Mouse (Mus musculus) heart, postnatal 4 days (tissue): ENCODE data around the gene Abhd6. TPM values are rescaled to one million over a fixed set of nuclear protein-coding genes. Genes with fewer than 3 reads are reported as not detected.
"Not testable (repeated sequence)": the region's sequence is repeated elsewhere in the genome, so short reads cannot be mapped to it uniquely, and the experiment has no call there.

Source experiments
- DNase-seq: peaks from one replicate; pipeline ENCODE4 v3.0.0; 2021
- total RNA-seq, 2 experiments: library from RNA; stranded (reverse); gene quantifications; 2 replicates each; pipeline ENCODE4 v1.2.3; 2021

Gene Abhd6
- total RNA-seq, 2 experiments from 2014 or later: 5.1 to 5.8 TPM

DNA sequence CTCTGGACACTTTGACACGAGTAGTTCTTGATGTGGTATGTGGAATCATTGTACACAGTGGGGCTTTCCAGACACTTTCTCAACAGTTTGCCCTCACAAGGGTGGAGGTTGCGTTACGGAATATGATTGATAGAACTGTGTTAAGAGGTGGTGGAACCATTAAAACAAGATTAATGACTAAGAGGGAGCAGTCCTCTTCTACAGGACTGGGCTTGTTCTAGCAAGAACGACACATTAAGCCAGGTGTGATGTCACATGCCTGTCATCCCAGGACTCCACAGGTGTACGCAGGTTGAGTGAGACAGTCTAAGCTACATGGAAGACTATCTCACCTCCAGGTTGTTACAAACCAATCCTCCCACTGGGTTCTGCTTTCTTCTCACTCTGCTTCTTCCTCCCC is 3.3 kb upstream of the Abhd6 start:
- no peak for DNase-seq

DNA sequence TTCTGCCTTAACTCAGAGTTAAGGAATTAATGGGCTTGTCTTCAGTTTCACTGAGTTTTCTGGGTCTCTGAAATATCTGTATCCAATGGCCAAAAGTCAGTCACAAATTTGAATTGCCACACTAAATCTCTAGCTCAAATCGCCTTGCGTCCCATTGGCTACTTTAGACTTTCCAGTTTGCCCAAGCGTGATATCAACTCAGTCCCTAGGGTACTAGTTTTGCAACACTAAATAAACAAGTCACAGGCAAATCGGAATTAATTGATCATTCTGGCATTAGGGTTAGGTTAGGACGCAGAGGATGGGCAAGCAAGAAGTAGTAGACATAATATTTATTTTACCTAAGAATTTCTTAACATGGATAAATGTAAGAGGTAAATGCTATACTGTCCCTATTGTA is 2.5 kb upstream of the Abhd6 start:
- DNase-seq: no peak

DNA sequence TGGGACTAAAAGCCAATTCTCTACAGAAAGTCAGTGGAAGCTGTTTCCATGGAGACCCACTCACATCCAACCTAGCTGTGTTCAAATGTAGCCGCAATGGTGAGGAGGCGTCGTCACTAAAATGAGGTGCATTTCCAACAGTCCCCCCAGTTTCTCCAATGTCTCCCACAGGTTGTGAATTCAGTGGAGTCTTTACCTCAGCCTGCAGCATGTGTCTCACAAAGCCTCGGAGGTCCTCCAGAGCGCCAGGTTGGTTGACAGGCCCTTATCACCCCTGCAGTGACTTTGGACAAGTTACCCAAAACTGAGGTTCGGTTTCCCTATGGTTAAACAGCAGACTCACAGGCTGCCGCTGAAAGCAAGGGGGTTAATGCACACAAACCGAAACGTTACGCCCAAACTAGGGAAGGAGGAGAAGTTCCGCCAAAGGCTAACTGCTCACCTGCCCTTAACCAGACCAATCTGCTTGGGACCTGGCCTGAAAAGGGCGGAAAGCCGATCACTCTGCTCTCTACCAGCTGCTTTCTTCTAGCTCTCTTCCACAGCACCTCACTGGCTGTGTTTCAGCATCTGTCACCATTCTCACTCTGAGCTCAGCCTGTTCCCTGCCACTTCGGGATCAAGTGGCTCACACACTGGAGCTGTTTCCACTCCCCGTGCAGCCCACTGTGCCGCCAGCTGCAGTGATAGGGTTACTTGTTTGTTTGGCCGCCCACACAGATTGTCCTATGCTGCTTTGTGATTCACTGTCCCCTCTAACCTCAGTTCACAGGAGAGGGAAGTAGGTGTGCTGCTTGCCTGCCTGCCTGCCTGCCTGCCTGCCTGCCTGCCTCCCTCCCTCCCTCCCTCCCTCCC is 1.6 kb upstream of the Abhd6 start:
- DNase-seq: no peak

DNA sequence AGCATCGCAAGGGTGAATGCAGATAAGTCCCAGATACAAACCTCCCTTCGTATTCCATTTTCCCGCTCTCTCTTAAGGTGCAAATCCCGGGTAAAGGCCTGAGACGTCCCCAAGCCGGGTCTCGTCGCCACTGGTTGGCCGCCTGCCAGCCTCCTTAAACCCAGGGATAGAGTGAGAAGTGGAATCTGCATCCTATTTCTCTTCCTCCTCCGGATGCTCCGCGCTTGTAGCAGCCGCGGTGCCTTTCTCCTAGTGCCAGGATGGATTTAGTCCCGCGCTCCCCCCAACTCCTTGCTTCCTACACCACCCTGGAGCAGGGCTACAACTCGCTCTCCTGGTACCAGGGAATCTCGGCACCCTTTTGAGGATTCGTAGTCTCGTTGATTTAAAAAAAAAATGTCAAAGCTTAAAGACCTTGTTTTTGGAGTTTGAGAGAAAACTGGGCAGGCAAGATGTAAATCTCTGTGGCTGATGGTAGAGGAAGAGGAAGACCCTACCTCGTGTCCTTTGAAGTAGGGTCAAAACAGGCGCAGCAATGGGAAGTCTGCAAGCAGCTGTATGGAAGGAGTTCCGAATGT is 480 bp downstream of the Abhd6 start:
- peak; percentile 58 for DNase-seq

DNA sequence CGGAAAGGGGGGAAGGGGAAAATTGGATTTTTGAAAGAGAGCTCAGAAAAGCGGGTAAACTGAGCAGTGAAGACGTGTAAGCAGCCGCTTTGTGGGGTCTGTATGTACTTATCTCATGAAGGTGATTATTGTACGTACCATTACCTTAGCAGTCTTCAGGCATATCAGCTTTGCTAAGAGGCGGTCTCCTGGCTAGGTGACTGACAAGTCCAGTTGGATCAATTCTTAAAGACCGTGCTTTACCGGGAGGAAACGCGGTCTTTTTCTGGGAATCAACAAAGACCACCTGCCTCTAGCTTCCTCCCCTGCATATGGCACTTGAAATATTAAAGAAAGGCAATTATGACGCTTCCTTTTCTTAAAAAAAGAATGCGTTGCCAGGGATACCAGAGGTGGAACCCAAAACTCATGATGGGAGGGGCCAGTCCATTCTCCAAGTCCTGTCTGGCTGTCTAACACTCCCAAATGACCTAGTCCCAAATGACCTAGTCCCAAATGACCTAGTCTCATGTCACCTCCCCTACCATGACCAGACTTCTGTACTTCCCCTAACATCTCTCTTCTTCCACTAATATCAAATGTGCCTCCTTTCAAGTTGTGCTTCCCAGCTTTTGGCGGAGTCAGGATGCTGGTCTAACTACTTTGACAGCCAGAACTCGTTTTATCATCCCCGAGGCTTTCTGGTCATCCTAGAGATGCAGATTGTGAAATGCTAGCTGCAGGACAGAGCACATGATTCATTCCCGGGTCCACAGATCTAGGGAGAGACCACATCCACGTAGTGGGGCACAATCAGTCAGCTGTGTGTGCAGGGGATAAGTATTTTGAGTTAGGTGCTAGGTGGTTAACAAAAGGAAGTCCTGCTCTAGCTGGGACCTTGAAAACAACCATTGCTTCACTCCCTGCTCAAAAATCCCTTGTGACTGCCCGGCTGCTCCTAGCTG is 1.3 kb downstream of the Abhd6 start:
- DNase-seq: no peak

DNA sequence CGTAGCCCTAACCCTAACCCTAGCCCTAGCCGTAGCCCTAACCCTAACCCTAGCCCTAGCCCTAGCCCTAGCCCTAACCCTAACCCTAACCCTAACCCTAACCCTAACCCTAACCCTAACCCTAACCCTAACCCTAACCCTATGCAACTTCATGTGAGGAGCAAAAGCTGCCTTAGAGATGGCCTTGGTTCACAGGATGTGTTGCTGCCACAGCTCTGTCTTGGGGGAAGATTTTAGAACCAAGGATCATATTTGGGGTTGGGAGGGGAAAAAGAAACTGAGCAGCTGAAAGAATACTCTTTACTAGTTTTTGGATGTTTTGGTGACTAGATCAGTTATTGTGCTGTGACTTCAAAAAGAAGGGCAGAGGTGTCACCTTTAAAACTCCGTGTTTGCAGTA is 3.4 kb downstream of the Abhd6 start:
- not testable (repeated sequence) for DNase-seq

DNA sequence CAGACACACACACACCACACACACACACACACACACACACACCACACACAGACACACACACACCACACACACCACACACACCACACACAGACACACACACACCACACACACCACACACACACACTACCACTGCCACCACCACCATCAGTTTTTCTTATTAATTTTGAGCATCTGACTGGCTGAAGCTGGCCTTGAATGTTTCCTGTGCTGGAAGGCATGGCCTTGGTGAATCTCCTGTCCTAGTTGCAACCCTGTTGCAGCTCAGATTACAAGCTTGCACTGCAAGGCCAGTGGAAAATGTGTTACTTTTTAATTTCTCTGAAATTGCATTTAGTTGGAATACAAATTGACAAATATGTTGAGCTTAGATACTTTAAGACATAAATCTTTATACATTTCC is 4.4 kb downstream of the Abhd6 start:
- DNase-seq: no peak

DNA sequence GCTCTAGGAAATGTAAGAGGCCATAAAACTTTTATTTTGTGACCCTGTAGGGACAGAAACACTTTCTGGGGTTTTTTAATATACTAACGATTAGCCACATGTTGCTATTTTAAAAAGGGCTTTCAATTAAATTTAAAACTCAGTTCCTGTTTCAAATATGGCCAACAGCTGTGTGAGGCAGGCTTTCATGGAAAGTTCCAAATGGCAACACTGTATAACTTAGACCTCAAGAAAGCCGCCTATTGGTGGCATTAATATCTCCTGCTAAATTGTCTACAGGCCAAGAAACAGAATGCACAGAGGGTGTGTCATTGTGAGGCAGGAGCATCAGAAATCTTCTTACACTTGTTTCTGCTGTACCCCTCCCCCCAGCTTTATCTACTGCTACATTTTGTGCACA is 4.8 kb downstream of the Abhd6 start:
- no peak for DNase-seq

DNA sequence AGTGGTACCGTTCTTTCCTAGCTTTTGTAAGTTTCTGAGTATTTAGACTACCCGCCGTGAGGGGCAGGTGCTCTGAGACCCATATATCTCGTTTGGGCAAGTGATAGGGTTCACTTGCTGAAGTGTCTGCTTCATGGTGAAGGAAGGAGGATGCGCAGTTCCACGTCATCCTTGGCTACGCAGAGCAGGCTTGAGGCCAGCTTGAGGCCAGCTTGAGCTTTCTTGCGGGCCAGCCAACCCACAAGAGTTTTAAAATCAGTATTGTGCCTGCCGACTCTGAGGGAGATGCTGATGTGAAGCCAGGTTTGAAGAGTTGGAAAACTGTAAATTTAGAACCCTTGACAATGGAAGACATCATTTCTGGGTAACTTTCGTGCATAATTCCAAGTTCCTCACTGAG is 5.2 kb downstream of the Abhd6 start:
- no peak for DNase-seq

DNA sequence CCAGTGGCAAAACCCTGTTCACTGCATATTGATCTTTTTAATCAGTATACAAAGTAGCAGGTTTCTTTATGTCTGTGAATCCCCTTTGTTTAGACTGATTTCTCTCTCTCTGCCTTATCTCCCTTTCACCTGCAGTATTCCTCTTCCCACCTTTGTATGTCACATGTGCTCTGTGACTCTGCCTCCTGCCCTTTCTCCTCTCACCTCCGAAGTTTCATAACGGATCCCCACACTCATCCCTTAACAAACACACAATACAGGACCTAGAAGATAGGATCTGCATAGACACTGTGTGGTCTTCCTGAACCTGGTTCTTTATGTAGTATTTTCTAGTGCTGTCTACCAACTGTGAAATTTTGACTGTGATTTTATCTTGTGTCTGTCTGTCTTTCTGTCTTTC is 8.6 kb downstream of the Abhd6 start:
- no peak for DNase-seq

DNA sequence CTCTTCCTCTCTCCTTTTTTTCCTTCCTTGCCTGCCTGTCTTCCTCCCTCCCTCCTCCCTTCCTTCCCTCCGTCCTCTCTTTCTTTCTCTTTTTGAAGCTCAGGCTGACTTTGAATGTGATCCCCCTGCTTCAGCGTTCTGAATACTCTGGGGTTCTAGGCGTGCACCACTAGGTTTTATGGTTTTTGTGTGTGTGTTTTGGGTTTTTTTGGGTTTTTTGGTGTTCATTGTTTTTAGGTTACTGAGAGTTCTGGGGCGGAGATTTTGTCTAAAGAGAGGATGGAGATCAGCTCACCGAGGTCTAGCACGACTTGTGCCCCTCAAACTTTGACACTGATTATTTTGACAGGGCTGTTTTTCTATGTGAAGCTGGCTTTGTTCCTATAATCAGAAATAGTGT is 9.2 kb downstream of the Abhd6 start:
- DNase-seq: no peak

DNA sequence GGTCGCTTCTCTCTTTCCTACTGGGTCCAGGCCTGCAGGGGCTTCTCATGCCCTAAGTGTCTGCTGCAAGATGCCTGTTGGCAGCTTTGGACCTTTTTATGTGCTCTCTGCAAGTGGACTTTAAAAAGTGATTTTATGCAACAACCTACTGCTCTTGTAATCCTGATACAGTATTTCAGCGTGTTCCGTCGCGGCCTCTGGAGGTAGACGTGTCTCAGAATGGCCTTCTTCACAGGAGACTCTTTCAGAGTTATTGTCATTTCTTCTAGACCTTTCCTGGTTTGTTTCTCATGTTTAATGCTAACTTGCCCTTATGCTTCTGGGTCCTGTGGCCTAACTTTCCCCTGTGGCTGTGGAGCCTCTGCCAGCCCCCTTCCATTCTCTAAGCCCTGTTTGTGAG is 13.1 kb downstream of the Abhd6 start:
- DNase-seq: no peak

DNA sequence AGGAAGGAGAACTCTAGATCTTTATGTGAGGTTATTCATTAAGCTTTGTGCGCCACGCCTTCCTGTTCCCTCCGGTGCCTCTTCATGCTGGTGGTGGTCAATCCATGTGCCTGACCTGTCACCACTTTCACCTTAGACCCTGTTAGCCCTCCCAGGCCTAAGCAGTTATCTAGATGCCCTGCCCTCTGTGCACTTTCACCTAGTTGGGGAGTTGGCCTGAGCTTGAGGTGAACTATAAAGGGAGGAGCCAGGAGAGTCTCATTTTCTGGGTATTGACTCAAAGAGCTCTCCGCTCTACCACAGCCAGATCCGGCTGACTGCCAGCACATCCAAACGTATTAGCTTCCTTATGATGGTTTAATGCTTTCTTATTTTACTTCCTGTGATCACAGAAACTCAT is 13.6 kb downstream of the Abhd6 start:
- DNase-seq: no peak

DNA sequence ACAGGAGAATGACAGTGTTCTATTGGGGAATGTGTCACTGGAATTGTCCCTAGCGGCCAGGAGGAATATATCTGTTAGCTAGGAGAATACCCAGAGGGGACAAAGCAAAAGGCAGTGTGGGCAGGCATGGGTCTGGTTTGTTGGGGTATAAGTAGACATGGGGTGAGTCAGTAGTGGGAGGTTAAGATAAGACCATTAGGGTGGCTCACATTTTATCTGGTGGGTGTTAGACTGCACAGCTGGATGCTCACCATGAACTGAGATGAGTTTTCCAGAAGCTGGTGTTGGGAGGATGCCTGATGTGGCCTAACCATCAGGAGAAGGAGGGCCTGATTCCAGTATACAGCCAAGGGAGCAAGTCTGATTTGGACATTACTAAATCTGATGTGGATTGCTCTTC is 14.2 kb downstream of the Abhd6 start:
- DNase-seq: no peak

DNA sequence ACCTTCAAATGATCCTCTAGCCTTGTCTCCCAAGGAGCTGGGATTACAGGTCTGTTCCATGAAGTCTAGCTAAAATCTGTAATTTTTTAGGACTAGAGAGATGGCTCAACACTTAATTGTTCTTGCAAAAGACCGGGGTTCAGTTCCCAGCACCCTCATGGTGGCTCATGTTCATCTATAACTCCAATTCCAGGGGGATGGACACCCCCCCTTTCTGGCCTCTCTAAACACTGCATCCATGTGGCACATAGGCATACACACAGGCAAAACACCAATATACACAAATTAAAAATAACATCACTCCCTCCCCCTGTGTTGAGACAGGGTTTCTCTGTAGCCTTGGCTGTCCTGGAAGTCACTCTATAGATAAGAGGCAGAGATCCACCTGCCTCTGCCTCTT is 17.3 kb downstream of the Abhd6 start:
- no peak for DNase-seq

DNA sequence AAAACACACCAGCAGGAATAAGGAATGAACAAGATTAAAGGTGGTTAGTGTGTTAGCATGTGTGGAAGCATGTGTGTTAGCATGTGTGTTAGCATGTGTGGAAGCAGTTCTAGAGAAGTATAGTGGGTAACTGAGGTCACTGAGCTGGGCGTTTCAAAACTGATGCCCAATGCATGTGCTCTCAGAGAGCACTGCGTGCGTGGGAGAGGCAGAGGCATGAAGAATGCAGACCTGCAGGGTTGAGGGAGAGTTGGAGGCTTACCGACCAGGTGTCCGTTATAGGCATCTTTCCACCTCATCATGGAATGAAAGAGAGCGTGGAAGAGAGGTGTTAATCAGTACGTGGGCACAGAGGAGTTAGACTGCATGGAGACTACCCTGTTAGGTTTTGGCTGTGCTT is 17.8 kb downstream of the Abhd6 start:
- DNase-seq: no peak

DNA sequence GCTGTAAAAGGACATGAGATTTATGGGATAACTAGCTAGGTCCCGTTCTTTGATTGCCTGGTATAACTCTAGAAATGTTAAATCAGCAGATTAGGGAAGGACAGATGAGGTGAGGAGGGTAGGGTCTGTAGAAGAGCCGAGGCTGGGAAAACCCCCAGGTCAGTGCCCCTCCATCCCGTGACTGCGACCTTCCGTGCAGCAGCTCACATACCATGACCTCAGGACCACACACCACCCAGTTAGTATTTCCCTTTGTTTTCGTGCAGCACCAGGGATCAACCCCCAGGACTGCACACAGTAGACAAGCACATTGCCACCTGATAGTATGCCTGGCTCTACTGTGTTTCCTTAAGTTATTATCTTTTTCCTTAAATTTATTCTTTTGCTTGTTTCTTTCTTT is 21.8 kb downstream of the Abhd6 start:
- no peak for DNase-seq

DNA sequence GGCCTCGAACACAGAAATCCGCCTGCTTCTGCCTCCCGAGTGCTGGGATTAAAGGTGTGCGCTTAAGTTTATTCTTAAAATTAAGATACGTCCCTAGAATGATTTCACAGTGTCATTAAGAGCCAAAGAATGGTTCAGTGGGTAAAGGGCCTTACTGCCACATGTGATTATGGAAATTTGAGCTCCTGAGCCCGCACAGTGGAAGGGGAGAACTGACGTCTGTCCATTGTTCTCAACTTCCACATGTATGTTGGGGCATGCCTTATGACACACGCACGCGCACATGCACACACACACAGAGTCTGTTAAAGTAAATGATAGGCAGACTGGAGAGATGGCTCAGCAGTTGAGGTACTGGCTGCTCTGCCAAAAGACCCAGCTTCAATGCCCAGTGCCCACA is 22.2 kb downstream of the Abhd6 start:
- DNase-seq: no peak

DNA sequence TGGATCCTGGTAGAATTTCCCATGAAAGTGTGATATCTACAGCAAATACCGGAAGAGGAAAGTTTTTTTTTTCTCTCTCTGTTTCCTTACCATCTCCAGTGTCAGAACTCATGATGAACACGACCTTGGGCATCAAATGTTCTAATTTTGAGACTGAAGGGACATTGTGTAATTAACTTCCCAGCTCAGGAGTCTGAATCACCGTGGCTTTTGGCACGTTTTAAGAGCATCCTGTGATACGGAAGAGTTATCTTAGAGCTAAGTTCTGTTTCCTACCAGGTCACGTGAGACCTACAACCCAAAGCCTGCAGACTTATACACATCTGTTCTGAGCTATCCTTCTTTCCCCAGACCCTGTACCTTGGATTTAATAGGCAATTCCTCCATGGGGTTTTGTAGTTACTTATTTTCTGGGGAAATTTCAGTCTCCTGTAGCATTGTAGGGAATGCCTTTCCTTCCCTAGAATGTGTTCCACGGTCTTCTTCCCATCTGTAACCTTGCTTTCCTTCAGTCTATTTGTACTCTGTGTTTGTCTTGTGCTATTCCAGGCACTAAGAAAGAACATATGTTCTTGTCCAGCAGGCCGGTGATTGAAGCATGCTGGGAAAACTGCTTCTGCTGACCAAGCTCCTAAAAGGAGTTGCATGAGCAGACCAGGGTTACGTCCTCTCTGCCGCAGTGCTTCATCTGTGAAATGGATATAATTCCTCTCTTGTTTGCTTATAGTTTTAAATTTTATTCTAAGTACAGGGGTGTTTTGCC is 24.2 kb downstream of the Abhd6 start:
- DNase-seq: no peak

DNA sequence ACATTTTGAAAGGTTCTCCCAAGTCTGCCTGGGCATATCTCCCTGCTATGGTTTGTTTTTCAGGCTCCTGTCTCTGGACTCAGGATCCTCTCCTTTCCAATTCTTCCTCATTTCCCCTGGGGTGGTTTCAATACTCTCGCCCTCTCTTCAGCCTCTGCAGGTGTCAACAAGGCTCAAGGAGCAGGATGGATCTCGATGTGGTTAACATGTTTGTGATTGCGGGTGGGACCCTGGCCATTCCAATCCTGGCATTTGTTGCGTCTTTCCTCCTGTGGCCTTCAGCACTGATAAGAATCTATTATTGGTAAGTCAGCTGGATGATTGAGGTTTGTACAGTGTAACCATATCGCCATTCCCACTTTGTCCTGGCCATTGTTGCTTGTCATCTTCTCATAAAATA is 25.4 kb downstream of the Abhd6 start:
- DNase-seq: no peak

DNA sequence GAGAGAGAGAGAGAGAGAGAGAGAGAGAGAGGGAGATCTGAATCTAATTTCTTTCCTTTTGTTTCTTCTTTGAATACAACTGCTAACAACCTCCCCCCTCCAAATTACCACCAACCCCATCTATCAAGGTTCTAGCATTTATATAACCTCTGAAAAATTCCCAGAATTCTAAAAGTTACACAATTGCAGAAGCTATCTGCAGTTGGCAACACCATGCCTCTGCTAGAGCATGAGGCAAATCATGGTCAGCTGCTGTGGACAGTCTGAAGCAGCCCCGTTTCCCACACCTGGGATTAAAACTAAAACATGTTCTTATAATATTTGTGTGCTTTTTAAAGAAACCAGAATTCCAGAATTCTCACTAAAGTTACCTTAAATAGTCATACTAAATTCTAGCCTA is 27.1 kb downstream of the Abhd6 start:
- DNase-seq: no peak

DNA sequence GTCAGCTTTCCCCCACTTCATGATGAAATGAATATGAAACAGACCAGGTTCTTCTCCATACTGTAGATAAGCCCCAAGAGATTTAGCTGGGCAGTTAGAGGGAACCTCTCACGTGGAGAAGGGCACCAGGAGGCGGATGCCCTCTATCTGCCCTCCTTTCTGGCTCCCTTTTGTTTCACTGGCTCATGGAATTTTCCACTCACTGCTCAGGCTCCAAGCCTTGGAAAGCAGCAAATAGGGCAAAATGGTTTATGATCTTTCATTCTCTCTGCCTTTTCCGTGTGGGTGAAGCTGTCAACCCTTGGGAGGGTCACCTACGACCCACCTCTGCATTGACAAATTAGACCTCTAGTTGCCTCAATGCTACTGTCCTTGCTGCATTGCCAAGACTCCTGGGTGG is 27.8 kb downstream of the Abhd6 start:
- peak; percentile 33 for DNase-seq
